Mouse (Mus musculus): ENCODE results near the gene Eif4h.

DNA sequence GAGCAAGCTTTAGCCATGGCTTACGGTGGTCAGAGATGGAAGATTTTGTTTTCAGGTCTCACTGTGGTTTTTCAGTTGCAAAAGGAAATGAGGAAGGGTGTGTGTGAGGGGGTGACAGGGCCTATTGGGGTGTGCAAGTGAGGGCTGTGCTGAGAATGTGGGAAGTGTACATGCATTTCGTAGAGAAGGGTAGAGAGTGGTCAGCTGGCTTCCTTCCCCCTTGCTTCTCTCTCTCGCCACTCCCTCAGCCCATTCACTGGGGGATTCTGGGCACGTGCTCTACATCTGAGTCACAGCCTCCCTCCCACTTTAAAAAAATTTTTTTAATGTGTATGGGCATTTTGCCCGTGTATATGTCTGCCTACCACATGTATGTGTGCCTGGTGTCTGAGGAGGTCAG, 32.2 kb downstream of the Eif4h start:
- no peak for TF ChIP-seq CTCF (IDR thresholded peaks at IDR 0.05; ENCODE audit: low read depth, low read length)
- TF ChIP-seq POLR2A (IDR thresholded peaks at IDR 0.05; ENCODE audit: extremely low read depth, insufficient read depth, low read length) = no peak

Data from liver, adult 2 months (tissue).